Mouse (Mus musculus): ENCODE measurements at regions not wholly inside any gene's neighbourhood (a gene's known extent, or its start where the extent isn't known, plus 50 kb on each side); places are given as distances from the start of the nearest gene placed in this dataset.

DNA sequence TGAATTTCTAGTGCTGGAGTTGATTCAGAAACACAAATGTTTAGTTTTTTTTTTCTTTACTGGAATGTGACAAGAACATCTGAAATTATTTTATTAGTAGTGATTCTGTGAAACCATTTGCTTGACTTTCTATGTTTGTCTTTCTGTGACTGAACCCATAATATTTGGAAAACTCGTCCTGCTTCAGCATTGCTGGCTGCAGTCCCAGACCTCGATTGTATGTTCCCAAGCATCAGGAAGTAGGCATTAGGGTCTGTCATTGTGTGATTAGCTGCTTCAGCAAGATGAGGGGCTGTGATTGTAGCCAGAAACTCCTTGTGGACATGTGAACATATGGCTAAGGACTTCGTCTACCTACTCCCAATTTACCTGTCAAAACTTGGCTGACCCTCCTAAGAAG, 122.2 kb upstream of the Zwint start:
- no peaks in the 10 kb centered on the region for H3K9me3 ChIP-seq (ENCODE audit: control insufficient read depth, low read length)
- 32% methylated on average over 3 of the region's 3 CpGs for WGBS
- ATAC-seq: no peak
- no peak overlapping the region for H3K4me3 ChIP-seq (ENCODE audit: low read length)
- H3K36me3 ChIP-seq (ENCODE audit: control insufficient read depth, insufficient read depth, low read length): no peaks in the 10 kb centered on the region
- no peaks in the 10 kb centered on the region for H3K27me3 ChIP-seq (replicated peaks; ENCODE audit: control insufficient read depth, insufficient read depth, low read length)
- no peak overlapping the region for H3K27ac ChIP-seq (ENCODE audit: low read length)
- H3K9ac ChIP-seq (ENCODE audit: low read depth, low read length): no peak overlapping the region
- no peak overlapping the region for H3K4me2 ChIP-seq (ENCODE audit: low read depth, low read length)
- no peaks in the 10 kb centered on the region for H3K4me1 ChIP-seq (ENCODE audit: control insufficient read depth, insufficient read depth, low read length)

DNA sequence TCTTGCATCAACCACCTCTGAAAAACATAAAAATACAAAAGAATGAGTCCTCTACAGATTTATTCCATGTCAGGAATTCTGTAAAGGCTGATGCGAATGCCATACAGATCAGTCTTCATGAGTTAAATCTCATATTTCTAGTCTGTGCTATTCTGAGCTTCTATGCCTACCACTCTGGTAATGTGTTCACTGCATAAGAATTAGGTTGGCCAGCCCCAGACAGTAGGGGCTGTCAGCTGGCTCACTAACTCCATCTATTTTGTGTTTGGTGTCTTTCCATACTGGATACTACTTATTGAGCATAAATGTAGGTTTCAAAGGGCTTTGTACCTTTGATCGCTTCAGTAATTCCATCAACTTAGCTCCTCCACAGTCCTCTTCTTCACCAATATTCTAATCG, 121.2 kb upstream of the Zwint start:
- no peaks in the 10 kb centered on the region for H3K36me3 ChIP-seq (ENCODE audit: control insufficient read depth, insufficient read depth, low read length)
- 89% methylated on average over 3 of the region's 3 CpGs for WGBS

DNA sequence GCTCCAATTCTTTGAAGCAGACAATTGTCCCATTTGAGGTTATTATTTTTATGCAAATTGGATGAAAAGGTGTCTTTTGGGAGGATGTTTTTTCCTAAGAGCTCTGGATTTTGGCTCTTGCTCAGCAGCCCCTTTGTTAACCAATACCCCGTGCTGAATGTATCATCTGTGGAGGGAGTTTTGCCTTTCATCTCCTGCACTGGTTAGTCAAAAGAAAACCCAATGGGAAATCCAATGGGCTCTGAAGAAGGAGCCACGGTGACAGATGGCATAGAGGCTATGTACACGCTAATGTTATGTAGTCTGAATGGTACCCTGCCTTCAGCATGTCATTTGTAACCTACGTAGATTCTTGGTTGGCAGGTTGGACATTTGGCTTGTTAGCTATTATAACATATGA, 120.8 kb upstream of the Zwint start:
- no peak overlapping the region for H3K9ac ChIP-seq (ENCODE audit: low read depth, low read length)
- H3K4me1 ChIP-seq (ENCODE audit: control insufficient read depth, insufficient read depth, low read length): no peaks in the 10 kb centered on the region
- no peaks in the 10 kb centered on the region for H3K36me3 ChIP-seq (ENCODE audit: control insufficient read depth, insufficient read depth, low read length)
- no peaks in the 10 kb centered on the region for H3K27me3 ChIP-seq (replicated peaks; ENCODE audit: control insufficient read depth, insufficient read depth, low read length)
- H3K4me2 ChIP-seq (ENCODE audit: low read depth, low read length): no peak overlapping the region
- no peak overlapping the region for H3K27ac ChIP-seq (ENCODE audit: low read length)
- no peak for ATAC-seq
- no peaks in the 10 kb centered on the region for H3K9me3 ChIP-seq (ENCODE audit: control insufficient read depth, low read length)
- no peak overlapping the region for H3K4me3 ChIP-seq (ENCODE audit: low read length)
- 85% methylated on average over 4 of the region's 4 CpGs for WGBS

More for the DNA sequence above, 121.2 kb upstream of the Zwint start:
- no peak overlapping the region for H3K9ac ChIP-seq (ENCODE audit: low read depth, low read length)
- no peaks in the 10 kb centered on the region for H3K27me3 ChIP-seq (replicated peaks; ENCODE audit: control insufficient read depth, insufficient read depth, low read length)
- no peak overlapping the region for H3K4me3 ChIP-seq (ENCODE audit: low read length)
- ATAC-seq: no peak
- no peaks in the 10 kb centered on the region for H3K4me1 ChIP-seq (ENCODE audit: control insufficient read depth, insufficient read depth, low read length)
- H3K4me2 ChIP-seq (ENCODE audit: low read depth, low read length): no peak overlapping the region
- H3K9me3 ChIP-seq (ENCODE audit: control insufficient read depth, low read length): no peaks in the 10 kb centered on the region
- no peak overlapping the region for H3K27ac ChIP-seq (ENCODE audit: low read length)

DNA sequence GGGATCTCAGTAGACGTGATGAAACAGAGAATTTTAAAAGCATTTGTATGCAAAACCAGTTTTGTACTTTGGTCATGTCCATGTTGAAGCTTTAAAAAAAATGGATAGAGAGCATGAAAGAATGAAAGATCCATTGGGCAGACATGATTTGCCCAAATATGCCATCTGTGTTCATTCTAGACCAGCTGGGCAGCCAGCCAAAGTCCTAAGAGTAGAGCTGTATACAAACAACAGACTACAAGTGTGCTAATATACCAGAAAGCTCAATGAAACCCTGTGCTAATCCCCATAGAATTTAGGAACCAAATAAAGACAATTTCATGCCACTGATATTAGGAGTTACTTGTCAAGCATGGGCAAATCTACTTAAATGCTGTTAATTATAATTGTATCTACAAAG, 105.1 kb upstream of the Zwint start:
- no peak overlapping the region for H3K4me3 ChIP-seq (ENCODE audit: low read length)
- no peaks in the 10 kb centered on the region for H3K36me3 ChIP-seq (ENCODE audit: control insufficient read depth, insufficient read depth, low read length)
- ATAC-seq: no peak
- no peak overlapping the region for H3K4me2 ChIP-seq (ENCODE audit: low read depth, low read length)
- H3K27ac ChIP-seq (ENCODE audit: low read length): no peak overlapping the region
- H3K4me1 ChIP-seq (ENCODE audit: control insufficient read depth, insufficient read depth, low read length): no peaks in the 10 kb centered on the region
- 81% methylated on average over 1 of the region's 1 CpGs for WGBS
- no peaks in the 10 kb centered on the region for H3K9me3 ChIP-seq (ENCODE audit: control insufficient read depth, low read length)
- no peak overlapping the region for H3K9ac ChIP-seq (ENCODE audit: low read depth, low read length)
- H3K27me3 ChIP-seq (replicated peaks; ENCODE audit: control insufficient read depth, insufficient read depth, low read length): no peaks in the 10 kb centered on the region

DNA sequence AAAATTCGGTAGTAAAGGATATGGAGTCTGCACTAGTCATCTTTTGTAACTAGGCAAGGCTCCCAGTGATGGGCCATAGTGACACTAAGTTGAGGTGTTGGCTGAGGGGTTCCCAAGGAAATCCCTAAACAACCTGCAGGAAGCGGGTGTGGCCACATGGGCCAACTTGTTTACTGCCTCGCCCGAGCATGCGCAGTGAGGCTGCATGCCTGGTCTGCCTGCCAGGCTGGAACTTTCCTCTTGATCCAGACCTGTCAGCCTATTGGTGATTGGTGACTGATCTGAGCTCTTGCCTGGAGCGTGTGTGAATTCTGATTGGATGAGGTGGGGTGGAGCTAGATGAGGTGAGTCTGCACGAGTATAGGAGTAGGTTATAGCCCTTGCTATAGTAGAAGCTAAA, 103.1 kb upstream of the Zwint start:
- ATAC-seq: no peak

DNA sequence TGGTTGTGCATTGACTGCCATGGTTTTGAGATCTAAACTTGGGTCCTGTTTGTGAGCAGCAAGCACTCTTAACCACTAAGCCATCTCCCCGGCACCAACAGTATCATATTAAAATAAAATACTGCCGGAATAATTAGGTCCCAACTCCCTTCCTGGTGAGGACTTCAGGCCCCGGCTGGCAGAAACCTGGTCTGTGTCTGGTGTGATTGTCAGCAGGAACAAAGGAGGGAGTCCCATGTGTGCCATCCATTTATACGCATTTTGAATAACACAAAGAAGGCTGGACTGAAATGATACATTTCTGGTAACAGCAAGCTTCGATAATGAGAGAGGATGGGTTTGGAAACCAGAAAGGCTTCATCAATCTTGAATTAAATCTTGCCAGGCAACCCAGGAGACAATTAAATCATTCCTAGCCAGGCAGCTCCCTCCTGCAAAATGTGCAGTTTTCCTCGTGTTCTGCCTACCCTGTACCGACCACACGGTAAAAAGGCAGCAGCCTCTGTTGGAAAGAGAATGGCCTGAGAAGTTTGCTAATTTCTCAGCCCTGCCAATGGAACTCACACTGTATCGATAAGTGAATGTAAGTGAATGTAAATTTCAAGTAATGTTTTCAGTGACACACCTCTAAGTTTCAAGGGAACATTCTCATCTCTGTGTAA, 80.5 kb upstream of the Zwint start:
- H3K4me2 ChIP-seq (ENCODE audit: low read depth, low read length): no peak overlapping the region
- no peak for ATAC-seq
- no peaks in the 10 kb centered on the region for H3K4me1 ChIP-seq (ENCODE audit: control insufficient read depth, insufficient read depth, low read length)
- no peak overlapping the region for H3K4me3 ChIP-seq (ENCODE audit: low read length)
- WGBS: 74% methylated on average over 9 of the region's 9 CpGs
- H3K27ac ChIP-seq (ENCODE audit: low read length): no peak overlapping the region
- H3K9ac ChIP-seq (ENCODE audit: low read depth, low read length): no peak overlapping the region
- H3K27me3 ChIP-seq (replicated peaks; ENCODE audit: control insufficient read depth, insufficient read depth, low read length): no peaks in the 10 kb centered on the region
- no peaks in the 10 kb centered on the region for H3K36me3 ChIP-seq (ENCODE audit: control insufficient read depth, insufficient read depth, low read length)
- H3K9me3 ChIP-seq (ENCODE audit: control insufficient read depth, low read length): no peaks in the 10 kb centered on the region

More for the DNA sequence above, 103.1 kb upstream of the Zwint start:
- no peaks in the 10 kb centered on the region for H3K36me3 ChIP-seq (ENCODE audit: control insufficient read depth, insufficient read depth, low read length)
- H3K9me3 ChIP-seq (ENCODE audit: control insufficient read depth, low read length): no peaks in the 10 kb centered on the region
- 73% methylated on average over 7 of the region's 7 CpGs for WGBS
- H3K27ac ChIP-seq (ENCODE audit: low read length): no peak overlapping the region
- H3K9ac ChIP-seq (ENCODE audit: low read depth, low read length): no peak overlapping the region
- no peak overlapping the region for H3K4me2 ChIP-seq (ENCODE audit: low read depth, low read length)
- no peaks in the 10 kb centered on the region for H3K4me1 ChIP-seq (ENCODE audit: control insufficient read depth, insufficient read depth, low read length)
- no peak overlapping the region for H3K4me3 ChIP-seq (ENCODE audit: low read length)
- H3K27me3 ChIP-seq (replicated peaks; ENCODE audit: control insufficient read depth, insufficient read depth, low read length): no peaks in the 10 kb centered on the region

DNA sequence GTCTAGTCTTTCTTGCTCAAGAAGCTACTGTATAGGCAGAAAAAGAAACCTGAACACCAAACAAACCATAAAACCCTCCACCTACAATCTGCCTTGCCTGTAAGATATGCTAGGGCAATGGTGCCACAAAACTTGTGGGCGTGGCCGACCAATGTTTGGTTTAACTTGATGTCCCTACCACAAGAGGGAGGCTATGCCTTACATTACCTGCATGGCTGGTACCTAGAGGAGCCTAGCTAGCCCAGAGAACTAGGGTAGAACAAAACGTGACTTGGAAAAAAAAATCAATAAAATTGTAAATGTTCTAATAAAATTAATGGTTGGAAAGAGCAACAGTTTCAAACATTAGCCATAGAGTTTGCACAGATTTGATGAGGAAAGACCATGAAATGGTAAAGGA, 76.9 kb upstream of the Zwint start:
- Histone ChIP-seq H3K4me1 (ENCODE audit: control insufficient read depth, insufficient read depth, low read length) (no peaks in the 10 kb centered on the region), H3K9ac (ENCODE audit: low read depth, low read length) (no peak overlapping the region), H3K4me3 (ENCODE audit: low read length) (no peak overlapping the region), H3K27me3 (replicated peaks; ENCODE audit: control insufficient read depth, insufficient read depth, low read length) (no peaks in the 10 kb centered on the region), H3K4me2 (ENCODE audit: low read depth, low read length) (no peak overlapping the region), H3K9me3 (ENCODE audit: control insufficient read depth, low read length) (no peaks in the 10 kb centered on the region), H3K27ac (ENCODE audit: low read length) (no peak overlapping the region), H3K36me3 (ENCODE audit: control insufficient read depth, insufficient read depth, low read length) (no peaks in the 10 kb centered on the region)
- 75% methylated on average over 3 of the region's 3 CpGs for WGBS
- ATAC-seq: no peak

DNA sequence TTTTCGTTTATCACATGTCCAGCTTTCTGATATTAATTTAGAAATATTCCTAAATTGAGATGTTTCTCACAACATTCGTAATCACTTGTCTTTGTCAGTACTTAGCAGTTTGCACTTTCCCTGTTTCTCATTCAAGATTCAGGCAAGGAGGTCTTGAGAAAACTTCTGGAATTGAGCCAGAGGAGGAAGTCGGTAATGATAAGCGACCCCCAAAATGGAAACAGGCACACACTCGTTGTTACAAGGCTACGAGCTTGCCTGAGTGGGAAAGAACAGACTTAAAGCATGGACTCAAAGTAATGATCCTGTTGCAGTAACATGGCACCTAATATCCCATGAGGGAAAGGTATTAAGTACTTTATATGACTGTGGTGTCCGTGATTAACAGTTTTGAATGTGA, 76.1 kb upstream of the Zwint start:
- H3K4me2 ChIP-seq (ENCODE audit: low read depth, low read length): no peak overlapping the region
- H3K36me3 ChIP-seq (ENCODE audit: control insufficient read depth, insufficient read depth, low read length): no peaks in the 10 kb centered on the region
- no peak for ATAC-seq
- no peak overlapping the region for H3K9ac ChIP-seq (ENCODE audit: low read depth, low read length)
- no peak overlapping the region for H3K4me3 ChIP-seq (ENCODE audit: low read length)
- 55% methylated on average over 7 of the region's 7 CpGs for WGBS
- H3K27me3 ChIP-seq (replicated peaks; ENCODE audit: control insufficient read depth, insufficient read depth, low read length): no peaks in the 10 kb centered on the region
- no peak overlapping the region for H3K27ac ChIP-seq (ENCODE audit: low read length)
- no peaks in the 10 kb centered on the region for H3K4me1 ChIP-seq (ENCODE audit: control insufficient read depth, insufficient read depth, low read length)
- no peaks in the 10 kb centered on the region for H3K9me3 ChIP-seq (ENCODE audit: control insufficient read depth, low read length)

DNA sequence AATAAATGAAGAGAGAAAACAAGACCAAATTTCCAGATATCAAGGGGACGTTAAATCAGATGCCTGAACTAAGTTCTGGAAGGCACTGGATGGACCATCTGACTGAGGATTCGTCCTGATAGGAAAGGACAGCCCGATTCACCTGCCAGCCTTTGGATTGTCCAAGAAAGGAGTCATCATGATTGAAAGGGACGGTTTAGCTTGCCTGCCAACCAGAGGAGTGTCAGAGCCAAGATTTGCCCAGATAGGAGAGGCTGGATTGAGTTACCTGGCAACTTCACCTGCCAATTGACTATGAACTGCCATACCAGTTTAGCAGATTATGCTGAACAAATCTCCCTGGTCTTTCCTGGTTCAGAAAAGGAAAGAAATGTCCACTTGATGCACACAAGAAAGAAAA, 73.3 kb upstream of the Zwint start:
- WGBS: 84% methylated on average over 4 of the region's 4 CpGs
- Histone ChIP-seq H3K4me3 (ENCODE audit: low read length) (no peak overlapping the region), H3K27me3 (replicated peaks; ENCODE audit: control insufficient read depth, insufficient read depth, low read length) (no peaks in the 10 kb centered on the region), H3K9me3 (ENCODE audit: control insufficient read depth, low read length) (no peaks in the 10 kb centered on the region), H3K36me3 (ENCODE audit: control insufficient read depth, insufficient read depth, low read length) (no peaks in the 10 kb centered on the region), H3K4me1 (ENCODE audit: control insufficient read depth, insufficient read depth, low read length) (no peaks in the 10 kb centered on the region), H3K4me2 (ENCODE audit: low read depth, low read length) (no peak overlapping the region), H3K9ac (ENCODE audit: low read depth, low read length) (no peak overlapping the region), H3K27ac (ENCODE audit: low read length) (no peak overlapping the region)
- ATAC-seq: no peak

DNA sequence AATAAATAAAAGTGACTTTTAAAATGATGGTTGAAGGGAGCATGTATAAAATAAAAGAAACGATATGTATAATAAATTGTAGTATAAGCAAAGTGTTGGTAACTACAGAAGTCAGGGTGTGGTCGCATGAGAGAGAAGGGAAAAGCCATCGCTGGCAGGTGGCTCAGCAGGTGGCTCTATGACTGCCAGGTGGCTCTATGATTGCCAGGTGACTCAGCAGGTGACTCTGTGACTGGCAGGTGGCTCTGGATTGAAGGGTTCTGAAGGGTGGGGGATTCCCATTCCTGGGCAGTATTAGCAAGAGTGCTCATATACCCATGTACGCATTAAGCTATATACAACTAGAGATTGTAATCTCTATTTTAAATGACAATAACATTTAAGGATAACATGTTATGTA, 66.1 kb upstream of the Zwint start:
- no peaks in the 10 kb centered on the region for H3K4me1 ChIP-seq (ENCODE audit: control insufficient read depth, insufficient read depth, low read length)
- no peaks in the 10 kb centered on the region for H3K27me3 ChIP-seq (replicated peaks; ENCODE audit: control insufficient read depth, insufficient read depth, low read length)
- no peak overlapping the region for H3K27ac ChIP-seq (ENCODE audit: low read length)
- 78% methylated on average over 4 of the region's 4 CpGs for WGBS
- no peaks in the 10 kb centered on the region for H3K36me3 ChIP-seq (ENCODE audit: control insufficient read depth, insufficient read depth, low read length)
- H3K9ac ChIP-seq (ENCODE audit: low read depth, low read length): no peak overlapping the region
- H3K9me3 ChIP-seq (ENCODE audit: control insufficient read depth, low read length): no peaks in the 10 kb centered on the region
- H3K4me2 ChIP-seq (ENCODE audit: low read depth, low read length): no peak overlapping the region
- ATAC-seq: no peak; the same call in 1 of the 2 replicates
- H3K4me3 ChIP-seq (ENCODE audit: low read length): no peak overlapping the region

Measured in intestine, embryonic 16.5 days (tissue).